Mouse (Mus musculus) cortical plate, adult 2 months (tissue): Measurements from ENCODE around the gene Gpr152.
"Not testable (repeated sequence)": the region's sequence is repeated elsewhere in the genome, so short reads cannot be mapped to it uniquely, and the experiment has no call there.

Experiments used
- CTCF ChIP-seq: fragments of 200-500 bp; IDR thresholded peaks from 2 replicates; pipeline ENCODE4 v1.5.1; 2011; ENCODE audit warnings: mild to moderate bottlenecking, control low read depth, low read length; ENCODE audit not compliant: insufficient read depth; ENCODE audit errors: extremely low read depth
- POLR2A ChIP-seq: fragments of 200-500 bp; IDR thresholded peaks from 2 replicates; pipeline ENCODE4 v1.6.1; 2011; ENCODE audit warnings: mild to moderate bottlenecking, low read length, control low read depth; ENCODE audit not compliant: insufficient read depth; ENCODE audit errors: extremely low read depth

DNA sequence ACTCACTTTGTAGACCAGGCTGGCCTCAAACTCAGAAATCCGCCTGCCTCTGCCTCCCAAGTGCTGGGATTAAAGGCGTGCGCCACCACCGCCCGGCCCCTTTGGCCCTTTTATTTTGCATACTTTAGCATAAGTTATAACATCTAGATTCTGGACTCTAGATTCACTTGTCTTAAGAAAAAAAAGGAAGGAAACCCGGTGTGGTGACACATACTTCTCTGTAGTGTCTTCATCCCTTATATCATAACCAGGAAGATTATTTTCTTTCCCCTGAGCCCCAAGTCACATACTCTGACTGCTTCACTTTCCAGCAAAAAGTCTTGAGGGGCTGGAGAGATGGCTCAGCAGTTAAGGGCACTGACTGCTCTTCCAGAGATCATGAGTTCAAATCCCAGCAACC is 17.7 kb upstream of the Gpr152 start:
- not testable (repeated sequence) for TF ChIP-seq CTCF, POLR2A
